Mouse (Mus musculus): ENCODE measurements around the gene Asic2.

The Asic2 gene

DNA sequence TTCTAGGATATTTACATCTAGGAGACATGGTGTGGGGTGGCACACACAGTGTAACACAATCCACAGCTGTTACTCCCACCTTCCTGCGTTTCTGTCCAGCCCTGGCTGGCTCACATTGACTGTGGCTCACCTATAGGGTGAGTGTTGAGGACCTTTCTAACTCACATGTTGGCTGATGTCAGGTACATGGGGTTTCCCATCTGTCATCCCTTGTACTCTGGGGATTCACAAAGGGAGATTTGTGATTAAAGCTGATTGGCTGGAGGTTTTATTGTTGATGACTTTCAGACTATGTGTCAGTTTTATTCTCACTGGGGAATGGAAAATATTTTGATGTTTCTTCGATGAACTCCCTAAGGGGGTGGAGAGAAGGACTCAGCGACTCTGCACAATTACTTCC lies 229.3 kb downstream of the Asic2 start:
- no peak for DNase-seq (ENCODE audit: low spot score)

DNA sequence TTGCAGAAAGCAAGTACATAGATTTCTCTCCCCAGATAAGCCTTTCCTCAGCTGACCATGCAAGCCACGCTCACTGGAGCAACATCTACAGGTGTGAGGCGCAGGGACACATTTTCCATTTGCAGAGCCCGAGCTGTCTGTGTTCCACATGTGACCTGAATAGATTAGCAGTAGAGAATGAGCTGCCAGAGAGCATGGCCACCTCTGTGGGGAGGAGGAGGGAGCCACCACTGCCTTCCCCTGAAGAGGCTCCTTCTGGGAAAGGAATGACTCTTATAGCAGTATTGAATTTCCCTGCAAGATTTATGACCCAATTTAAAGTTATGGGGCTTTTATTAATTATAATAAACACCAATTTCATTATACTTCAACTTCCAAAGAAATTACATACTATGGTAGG lies 230.5 kb downstream of the Asic2 start:
- DNase-seq (ENCODE audit: low spot score), result no peak

DNA sequence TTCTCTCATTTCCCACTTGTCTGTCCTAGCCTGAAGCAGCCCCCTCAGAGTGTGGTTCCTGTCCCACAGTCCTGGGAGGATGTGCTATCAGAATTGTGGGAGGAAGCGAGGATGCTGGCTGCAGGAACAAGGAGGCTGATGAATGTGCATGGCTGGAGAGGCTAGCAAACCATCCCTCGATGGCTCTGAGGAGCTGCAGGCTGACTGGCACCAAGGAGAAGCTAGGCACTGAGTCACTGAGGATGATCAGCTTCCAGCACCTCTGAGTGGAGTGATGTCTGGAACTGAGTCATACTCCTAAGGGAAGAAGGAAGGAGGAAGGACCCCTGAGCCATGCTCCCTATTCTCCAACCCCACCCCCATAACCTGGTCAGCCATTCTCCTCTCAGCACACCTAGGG lies 246.2 kb downstream of the Asic2 start:
- DNase-seq (ENCODE audit: low spot score), result no peak

DNA sequence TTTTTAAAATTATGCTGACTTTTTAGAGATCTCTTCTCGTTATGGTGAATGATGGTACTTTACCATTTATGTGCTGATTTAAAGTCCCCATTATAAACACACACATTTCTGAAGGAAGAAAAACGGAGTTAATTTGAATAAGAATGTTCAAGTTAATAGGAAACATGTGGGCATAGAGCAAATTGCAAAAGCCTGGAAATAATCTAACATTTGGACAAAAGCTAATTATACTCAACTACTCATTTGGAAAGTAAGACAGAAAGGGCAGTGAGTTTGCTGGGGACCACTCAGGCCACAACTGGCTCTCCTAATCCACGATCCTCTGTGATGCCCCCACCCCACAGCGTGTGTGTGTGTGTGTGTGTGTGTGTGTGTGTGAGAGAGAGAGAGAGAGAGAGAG lies 253.5 kb downstream of the Asic2 start:
- no peak for DNase-seq (ENCODE audit: low spot score)

DNA sequence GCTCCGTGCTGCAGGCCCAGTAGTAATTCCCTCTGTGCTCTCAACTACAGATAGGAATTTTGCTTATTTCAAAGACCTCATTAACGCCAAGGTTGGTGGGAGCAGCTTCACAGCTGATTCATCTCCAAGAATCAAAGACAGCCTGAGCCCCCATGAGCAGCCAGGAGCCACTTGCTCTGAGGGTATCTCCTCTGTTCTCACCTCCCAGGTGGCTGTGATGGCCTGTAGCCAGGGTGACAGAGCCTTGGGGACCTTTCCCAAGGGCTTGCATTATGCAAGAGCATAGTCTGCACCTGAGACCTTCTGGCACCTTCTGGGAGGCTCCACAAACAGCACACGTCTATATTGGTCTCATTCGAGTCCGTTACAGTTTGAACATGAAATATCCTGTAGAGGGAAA lies 261.3 kb downstream of the Asic2 start:
- DNase-seq (ENCODE audit: low spot score), result no peak

DNA sequence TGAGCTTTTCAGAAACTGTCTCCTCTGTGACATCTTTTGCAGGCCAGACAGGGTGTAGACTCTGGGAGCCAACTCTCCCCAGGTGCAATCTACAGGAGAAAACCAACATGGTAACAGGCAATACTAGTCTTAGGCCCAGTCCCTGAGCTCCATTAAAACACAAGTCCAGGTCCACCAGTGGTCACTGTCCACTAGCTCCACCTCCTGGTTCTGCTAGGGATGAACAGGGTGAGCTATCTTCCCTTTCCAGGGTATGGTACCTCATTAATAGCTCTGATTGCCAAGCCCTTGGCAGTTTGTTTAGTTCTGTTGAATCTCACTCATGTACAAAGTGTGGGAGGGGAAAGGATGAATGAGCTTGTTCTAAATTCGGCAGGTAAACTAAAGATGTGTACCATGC lies 270.2 kb downstream of the Asic2 start:
- DNase-seq (ENCODE audit: low spot score), result no peak

DNA sequence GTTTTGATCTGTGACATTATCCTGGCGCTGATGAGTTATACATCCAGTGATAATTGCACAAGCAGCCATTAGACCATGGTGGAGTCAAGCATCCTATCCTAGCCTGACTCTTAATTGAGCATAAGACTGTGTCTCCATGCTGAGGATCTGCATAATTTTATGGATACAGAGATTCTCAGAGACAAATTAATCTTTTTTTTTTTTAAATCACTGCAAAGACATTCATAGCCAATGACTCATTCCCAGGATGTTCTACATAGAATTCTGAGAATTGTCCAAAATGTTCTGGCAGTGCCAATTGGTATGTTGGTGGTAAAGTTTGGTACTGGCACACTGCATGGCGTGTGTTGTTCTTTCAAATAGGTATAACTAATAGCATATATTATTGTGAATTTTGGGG lies 272.8 kb downstream of the Asic2 start:
- DNase-seq (ENCODE audit: low spot score), result no peak

DNA sequence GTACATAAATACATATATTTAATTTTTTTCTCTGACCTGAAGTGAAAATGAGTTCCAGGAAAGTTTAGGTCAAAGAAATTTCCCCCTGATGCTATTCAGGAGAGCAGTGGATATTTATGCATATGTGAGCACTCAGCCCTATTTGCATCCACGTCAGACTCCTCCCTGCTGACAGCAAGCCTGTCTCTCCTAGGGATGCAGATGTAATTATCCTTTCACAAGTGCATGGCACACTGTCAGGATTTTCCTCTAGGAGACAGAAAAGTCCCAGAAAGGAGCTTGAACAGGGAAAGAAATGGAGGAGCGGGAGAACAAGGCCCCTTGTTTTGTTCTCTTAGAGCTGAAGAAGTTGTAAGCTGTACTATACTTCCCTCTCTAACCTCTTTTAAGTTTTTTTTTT lies 287.7 kb downstream of the Asic2 start:
- no peak for DNase-seq (ENCODE audit: low spot score)

DNA sequence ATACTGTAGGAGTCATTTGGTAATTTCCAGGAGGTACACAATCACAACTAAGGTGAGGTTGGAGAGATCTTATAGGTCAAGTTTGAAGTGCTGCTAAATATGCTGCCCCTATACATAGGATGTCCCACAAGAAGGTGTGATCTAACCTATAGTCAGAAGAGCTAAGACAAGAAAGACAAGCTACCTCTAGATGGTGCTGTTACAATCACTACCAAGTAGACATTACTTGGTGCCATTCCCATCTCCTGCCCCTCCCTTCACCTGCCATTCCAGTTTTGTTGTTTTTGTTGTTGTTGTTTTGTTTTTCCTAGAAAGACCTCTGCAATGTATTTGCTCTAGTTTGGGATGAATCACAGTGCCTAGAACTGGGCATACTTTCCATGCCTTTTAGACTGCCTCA lies 296.5 kb downstream of the Asic2 start:
- DNase-seq (ENCODE audit: low spot score), result no peak

DNA sequence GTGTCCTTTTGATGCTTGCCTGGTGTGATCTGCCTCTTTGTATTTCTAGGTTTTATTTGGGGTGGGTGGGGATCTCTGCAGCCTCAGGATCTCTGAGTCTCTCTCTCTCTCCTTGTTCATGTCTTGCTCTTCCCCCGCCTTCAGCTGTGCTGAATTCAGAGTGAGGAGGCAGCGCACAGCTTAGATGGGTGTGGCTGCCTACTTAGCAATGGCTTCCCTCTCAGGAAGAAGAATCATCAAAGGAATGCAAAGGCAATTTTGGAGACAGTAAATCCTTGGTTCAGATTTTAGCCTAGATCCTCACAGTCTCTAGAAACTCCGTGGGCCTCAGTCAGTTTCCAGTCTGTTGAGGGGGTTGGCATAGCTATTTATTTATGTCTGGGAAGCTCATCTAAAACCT lies 297.8 kb downstream of the Asic2 start:
- DNase-seq (ENCODE audit: low spot score), result no peak

DNA sequence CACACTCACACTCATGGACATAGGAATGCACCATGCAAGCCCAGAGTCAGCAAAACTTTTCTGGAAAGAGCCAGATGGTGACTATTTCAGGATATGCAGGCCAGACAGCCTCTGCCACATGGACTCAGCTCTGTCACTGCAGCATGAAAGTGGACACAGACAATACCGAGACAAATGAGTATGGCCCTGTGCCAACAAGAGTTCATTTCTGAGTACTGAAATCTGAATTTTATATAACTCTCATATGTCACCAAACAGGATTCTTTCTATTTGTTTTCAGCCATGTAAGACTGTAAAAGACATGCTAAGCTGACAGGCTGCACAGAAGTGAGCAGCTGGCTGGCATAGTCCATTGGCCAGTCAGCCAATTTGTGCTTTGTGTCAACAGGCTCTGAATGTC lies 309.4 kb downstream of the Asic2 start:
- DNase-seq (ENCODE audit: low spot score), result no peak

DNA sequence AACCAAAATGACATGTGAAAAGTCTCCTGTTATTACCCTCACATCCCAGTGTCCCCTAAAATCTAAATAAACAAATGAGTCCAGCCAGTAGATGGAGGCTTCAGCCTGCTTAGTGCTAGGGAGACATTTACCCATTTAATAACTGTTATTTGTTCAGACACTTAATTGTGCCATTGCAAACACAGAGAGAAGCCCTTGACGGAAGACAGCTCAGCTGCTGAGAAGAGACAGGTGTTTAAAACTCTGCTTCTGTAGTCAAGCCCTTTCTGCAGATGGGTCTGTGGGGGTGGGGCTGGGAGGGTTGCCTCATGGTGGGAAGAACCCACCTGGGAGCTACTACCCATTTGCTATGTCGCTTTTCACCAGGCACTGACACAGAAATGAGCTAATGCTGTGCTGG lies 311.1 kb downstream of the Asic2 start:
- DNase-seq (ENCODE audit: low spot score), result no peak

DNA sequence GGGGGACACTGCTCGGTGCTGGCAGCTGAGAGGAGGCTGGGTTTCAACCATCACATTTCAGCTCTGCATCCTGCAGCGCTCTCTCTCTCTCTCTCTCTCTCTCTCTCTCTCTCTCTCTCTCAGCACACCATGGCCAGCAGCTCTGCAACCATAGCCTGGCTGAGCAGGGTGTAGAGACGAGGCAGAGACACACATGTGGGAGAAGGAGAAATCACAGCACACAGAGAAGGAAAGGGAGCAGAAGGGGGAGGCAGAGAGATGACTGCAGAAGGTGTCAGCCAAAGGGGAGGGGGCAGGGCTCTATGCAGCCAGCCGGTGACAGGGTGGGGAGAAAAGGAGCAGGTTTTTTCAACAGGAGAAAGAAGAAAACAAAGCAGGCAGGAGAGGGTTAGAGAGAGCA lies 320.4 kb downstream of the Asic2 start:
- no peak for DNase-seq (ENCODE audit: low spot score)

DNA sequence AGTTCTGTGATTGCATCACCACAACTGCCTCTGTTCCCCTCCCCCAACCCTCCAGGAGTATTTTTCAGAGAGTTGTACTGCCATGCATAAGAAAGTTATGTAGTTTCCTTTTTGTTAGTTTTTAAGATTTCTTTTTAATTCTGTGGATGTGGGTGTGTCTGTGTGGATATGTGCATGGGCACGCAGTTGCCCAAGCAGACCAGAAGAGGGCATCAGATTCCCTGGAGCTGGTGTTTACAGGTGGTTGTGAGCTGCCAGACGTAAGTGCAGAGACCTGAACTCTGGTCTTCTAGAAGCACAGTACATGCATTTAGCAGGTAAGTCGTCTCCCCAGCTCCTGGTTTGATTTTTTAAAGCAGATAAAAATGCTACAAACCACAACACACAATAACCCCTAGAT lies 322.7 kb downstream of the Asic2 start:
- no peak for DNase-seq (ENCODE audit: low spot score)

DNA sequence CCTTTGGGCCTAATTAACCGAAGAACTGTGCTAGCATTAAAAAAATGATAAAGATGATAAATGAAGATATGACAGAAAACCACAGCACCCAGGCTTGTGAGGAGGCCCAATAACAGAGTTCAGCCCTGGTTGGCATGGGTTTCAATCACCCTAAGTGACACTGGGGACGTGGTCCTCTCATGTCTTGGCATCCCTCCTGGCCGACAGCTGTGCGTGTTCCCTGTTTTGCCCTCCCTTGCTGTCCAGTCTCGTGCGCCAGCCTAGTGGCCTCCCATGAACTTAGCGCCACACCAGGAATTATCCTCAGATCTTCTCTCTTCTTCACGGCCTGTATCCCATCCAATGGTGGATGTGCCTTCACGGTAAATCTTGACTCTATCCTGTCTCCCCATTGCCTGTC lies 331.9 kb downstream of the Asic2 start:
- no peak for DNase-seq (ENCODE audit: low spot score)

DNA sequence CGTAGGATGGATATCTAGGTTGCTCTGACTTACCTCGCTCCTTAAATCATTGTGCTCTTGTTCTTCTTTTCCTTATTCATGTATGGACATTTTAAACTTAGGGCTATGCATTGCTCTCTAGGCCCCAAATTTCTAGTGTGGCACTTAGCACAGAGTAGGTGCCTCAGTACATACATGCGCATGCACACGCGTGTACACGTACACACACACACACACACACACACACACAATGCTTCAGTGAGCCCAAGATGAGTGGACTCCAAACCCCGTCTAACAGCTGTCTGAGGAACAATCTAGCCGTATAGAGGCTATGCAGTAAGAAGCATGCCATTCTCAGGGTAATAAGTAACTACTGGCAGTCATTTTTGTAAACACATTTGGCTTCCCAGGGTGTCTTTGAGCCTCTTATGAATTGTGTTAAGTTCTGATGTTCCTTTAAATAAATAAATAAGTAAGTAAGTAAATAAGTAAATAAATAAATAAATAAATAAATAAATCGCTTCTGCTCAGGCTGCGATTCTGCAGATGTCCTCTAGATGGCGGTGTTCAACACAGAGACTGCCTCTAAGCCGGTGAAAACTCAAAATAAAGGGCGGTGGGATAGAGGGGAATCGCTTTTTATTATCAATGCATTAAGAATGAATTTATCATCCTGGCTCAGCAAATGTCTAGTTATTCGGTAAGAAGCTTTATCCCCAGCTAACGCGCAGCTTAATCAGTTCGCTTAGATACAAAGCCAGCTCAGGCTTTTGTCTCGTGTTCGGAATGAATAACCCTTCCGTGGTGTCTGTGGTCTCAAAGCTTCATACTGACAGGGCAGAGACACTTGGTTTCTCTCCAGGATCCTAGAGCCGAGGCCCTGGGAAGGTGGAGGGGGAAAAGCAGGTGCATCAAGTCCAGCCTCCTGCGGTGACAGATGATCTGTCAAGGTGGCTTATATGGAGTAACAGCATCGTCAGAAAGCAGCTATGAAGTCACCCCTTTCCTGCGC lies 333.6 kb downstream of the Asic2 start:
- DNase-seq (ENCODE audit: low spot score), result no peak

DNA sequence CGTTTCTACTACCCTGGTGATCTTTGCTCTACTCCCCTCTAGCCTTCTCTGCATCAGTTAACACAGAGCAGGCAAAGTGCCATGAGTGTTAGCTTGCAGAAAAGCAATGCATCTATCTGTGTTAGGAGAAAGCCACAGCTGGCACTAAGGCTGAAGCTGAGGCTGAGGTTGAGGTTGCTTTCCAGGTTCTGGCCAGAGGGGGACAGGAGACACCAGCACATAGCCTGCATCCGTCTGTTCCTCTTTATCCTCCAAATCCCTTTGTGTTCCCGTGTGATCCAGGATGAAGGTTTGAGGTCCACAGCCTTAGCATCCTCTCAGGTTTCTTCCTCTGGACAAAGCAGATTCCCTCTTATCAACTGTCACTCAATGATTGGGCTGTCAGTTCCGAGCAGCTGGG lies 343.1 kb downstream of the Asic2 start:
- no peak for DNase-seq (ENCODE audit: low spot score)

DNA sequence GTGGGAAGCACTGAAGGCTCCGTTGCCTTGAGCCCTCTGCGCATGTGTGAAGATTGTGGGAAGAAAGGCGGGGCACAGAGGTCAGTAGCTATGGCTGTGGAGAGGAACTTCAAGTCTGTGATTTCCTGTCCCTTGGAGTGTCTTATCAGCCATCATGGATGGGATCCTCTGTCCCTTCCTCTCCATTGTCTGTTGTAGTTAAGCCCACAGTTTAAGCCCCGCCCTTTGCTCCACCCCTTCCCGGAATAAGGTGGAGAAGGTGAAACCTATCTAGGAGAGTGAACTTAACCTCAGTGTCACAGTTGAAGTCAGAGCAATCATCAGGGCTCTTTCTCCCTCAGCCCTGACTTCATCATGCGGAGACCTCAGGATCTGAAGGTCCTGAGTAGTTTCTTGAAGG lies 347.7 kb downstream of the Asic2 start:
- no peak for DNase-seq (ENCODE audit: low spot score)

DNA sequence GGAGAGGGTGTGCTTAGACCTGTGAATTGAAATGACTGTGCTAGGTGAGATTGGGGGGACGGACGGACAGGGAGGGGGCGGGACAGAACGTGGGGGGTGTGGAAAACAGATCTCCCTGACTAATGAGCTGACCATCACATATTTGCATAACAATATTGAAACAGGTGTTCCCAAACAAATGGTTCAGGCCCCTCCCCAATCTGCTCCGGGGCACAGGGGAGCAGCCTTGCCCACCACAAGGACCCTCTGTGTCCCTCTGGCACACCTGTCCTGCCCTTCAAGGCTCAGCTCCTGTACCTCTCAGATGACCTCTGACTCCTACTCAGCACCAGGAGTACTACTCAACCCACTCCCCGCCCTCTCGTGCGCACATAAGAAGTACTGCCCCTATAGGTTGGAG lies 351.8 kb downstream of the Asic2 start:
- DNase-seq (ENCODE audit: low spot score), result no peak

DNA sequence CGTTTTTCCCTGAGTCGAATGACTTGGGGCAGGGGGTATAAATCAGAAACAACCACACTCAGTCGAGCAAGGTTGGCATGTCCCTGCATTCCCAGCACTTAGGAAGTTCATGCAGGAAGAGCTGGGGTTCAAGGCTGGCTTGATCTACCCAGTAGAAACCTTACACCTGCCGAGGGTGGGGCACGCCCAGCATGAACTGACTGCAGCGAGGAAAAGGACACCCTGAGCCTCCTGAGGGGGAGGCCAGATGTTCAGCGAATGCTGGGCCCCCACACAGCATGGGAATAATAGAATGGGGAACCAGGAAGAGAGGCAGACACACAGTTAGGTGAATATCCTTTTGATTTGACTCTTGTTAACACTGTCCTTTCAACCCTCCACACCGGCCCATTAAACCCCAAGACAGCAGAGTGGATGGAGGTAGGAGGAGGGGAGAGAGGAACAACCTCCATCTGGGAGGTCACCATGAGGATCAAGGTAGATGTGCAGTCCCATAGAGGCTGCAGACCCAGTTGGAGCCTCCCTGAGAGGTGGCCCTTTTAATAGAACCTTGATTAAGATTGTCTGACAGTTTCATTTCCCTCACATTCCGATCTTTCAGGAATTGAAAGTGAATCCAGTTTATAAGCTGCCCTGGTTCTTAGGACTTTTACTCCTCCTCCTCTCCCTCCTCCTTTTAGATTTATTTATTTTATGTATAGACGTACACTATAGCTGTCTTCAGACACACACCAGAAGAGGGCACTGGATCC lies 354.2 kb downstream of the Asic2 start:
- DNase-seq (ENCODE audit: low spot score), result no peak

DNA sequence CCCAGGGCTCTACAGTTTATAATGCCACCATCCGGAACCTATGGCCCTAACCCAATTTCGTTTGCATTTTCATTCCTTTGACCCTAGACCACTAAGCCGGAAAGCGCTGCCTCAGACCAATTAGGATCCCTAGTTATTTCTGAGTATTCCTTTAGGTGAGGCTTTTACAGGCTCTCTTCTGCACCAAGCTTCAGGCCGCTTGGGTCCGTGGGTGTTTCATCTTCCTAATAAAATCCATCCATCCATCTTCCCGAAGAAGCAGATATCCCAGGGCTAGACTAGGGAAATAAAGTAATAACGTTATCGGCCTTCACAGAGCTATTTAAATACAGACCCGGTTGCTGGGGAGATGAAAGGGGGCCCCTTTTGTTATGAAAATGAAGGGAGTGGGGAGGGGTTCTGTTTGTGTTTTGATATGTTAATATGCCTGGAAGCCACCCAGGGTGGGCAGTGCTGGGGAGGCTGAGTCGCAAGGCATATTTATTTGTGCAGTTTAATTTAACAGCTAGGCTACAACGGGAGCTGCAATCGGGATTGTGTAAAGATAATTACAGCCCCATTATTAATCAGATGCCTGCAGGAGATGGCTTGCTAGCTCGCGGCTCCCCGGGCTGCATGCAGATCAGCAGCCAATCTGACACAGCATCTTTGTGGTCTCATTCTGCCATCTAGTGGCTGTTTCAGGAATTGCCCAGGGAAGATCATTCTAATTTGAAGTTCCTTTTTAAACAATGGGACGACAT lies 355.3 kb downstream of the Asic2 start:
- DNase-seq (ENCODE audit: low spot score), result peak; percentile 35

DNA sequence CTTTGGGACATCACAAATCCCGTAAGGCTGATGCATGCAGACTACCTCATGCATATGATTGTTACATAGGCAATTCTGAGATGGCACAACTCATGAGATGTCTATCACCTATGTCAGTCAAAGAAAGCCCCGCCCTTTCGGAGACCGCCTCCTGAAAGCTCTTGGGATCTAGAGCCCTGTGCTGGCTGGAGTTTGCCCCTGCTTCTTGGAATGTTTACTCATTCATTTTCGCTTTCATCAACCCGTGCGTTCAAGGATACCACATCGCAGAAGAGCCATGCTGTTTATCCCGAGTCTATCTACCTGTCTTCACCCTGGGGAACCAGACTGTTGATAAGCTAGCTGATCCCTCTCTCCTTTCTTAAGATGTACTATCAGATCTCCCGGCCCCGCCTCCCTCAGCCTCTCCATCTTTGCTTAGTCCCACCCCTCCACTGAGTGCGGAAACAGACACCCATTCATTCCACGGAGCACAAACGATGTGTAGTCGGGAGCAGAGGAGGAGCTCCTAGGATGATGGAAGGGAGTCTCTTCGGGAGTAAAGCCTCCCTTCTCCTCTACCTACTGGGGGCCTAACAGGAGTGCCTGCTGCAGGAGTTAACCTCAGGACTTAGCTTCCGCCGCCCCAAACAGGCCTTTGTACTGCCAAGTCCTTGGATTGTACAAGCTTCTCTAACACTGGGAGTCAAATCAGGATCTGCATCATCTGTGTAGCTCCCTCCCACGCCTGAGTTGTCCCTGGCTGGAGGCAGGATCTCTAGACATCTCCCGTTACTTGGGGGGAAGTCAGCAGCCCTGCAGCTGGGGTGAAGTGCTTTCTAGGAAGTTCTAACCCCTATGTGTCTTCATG lies 356.1 kb downstream of the Asic2 start:
- no peak for DNase-seq (ENCODE audit: low spot score)
